Mouse (Mus musculus): ENCODE measurements at regions not wholly inside any gene's neighbourhood (a gene's known extent, or its start where the extent isn't known, plus 50 kb on each side); places are given as distances from the start of the nearest gene placed in this dataset.

DNA sequence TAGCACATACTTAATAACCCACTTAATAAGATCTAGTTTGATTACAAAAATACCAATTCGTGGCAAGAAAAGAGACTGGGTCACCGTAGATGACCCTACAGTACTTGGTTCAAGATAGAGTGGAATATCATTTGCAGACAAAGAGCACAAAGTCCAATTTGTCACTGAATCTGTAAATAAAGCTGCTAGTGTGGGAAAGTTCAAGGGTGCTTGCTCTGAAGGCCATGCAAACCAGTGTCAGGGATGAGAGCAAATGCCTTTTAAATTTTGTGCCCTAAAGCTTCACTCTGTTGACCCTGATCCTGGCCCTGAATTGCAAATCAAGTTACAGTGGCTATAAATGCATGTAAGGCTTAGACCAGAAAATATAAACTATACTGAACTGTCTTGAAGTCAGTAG lies 113.1 kb downstream of the Cd55b start:
- Histone ChIP-seq H3K36me3 (ENCODE audit: control insufficient read depth, insufficient read depth, low read length) (no peaks in the 10 kb centered on the region), H3K4me2 (ENCODE audit: low read length) (no peak overlapping the region), H3K9me3 (ENCODE audit: control insufficient read depth, low read length) (no peaks in the 10 kb centered on the region), H3K27me3 (ENCODE audit: control insufficient read depth, insufficient read depth, low read length) (no peaks in the 10 kb centered on the region), H3K4me3 (replicated peaks; ENCODE audit: low read depth, low read length) (no peak overlapping the region), H3K4me1 (ENCODE audit: control insufficient read depth, insufficient read depth, low read length) (no peaks in the 10 kb centered on the region), H3K9ac (replicated peaks; ENCODE audit: low read length) (no peak overlapping the region), H3K27ac (replicated peaks; ENCODE audit: low read depth, low read length) (no peak overlapping the region)
- 69% methylated on average over 2 of the region's 2 CpGs for WGBS
- ATAC-seq (ENCODE audit: low FRiP score, low TSS enrichment) (no peak), DNase-seq (no peak)

DNA sequence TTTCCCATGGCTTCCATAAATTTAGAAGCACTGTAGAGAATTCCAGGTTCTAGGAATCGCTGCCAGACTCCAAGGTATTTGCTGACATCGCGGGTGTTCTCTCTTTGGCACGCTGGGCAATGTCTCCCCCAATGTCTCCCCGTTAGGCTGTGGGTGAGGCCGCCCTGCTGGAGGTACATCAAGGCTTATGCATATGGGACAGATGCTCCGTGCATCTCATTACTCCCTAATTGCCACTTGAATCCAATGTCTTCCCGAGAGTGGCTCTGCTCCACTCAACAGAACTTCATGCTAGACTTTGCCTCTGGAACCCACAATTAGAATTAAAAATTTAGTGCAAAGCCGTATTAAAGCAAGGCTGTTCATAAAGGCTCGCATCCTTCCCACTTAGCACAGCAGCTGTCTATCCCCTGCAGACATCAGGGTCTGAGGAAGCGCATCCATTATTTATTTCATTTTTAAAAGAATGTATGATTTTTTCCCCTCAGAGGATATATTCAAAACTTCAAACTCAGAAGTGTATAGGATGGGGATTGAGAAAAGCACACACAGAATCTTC lies 120.9 kb downstream of the Cd55b start:
- peak overlapping the region; percentile 37; the same call in 1 of the 2 replicates for H3K27ac ChIP-seq (replicated peaks; ENCODE audit: low read depth, low read length)
- WGBS = 31% methylated on average over 11 of the region's 11 CpGs

DNA sequence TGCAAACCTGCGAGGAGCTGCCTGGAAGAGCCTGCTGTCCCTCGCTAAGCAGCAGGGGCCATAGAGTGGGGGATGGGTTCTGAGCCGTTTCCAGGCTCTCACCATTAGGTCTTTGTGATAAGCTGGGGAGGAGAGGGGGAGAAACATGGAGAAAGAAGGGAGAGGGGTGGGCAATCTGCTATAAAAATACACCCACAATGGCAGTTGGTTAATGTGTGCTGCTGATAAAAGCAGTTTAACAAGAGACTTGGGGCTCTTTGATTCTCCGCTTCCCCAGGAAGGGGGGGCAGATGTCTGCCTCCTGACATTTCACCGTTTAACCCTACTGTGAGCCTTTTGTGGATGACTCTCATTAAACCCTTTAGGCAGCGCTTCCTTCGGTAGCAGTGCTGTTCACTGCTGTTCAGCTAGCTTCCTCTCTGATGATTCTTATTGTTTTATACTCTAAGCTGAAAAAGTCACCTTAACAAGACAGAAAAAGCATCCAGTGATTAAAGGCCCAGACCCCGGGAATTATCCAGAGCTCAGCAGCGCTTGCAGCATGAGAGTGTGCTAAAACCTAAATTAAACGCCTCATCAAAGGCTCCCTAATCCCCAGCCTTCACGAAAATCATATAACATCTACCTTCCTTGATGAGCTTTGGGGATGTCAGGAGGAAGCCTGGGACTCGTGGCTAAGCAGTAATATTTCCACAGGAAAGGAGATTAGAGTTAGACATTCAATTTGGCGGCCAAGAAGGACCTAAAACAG lies 122.6 kb downstream of the Cd55b start:
- 3% methylated on average over 13 of the region's 13 CpGs for WGBS
- no peaks in the 10 kb centered on the region for H3K9me3 ChIP-seq (ENCODE audit: control insufficient read depth, low read length)
- peak overlapping the region; percentile 52 for H3K4me2 ChIP-seq (ENCODE audit: low read length)
- H3K27ac ChIP-seq (replicated peaks; ENCODE audit: low read depth, low read length) = peak overlapping the region; percentile 84
- H3K4me1 ChIP-seq (ENCODE audit: control insufficient read depth, insufficient read depth, low read length) = peaks cover 26% of the 10 kb centered on the region
- no peaks in the 10 kb centered on the region for H3K27me3 ChIP-seq (ENCODE audit: control insufficient read depth, insufficient read depth, low read length)
- no peaks in the 10 kb centered on the region for H3K36me3 ChIP-seq (ENCODE audit: control insufficient read depth, insufficient read depth, low read length)
- DNase-seq (peak; percentile 82), ATAC-seq (ENCODE audit: low FRiP score, low TSS enrichment) (peak; percentile 85)
- peak overlapping the region; percentile 35; the same call in 1 of the 2 replicates for H3K9ac ChIP-seq (replicated peaks; ENCODE audit: low read length)
- H3K4me3 ChIP-seq (replicated peaks; ENCODE audit: low read depth, low read length) = peak overlapping the region; percentile 4; the same call in 1 of the 2 replicates

More for the DNA sequence above, 120.9 kb downstream of the Cd55b start:
- ATAC-seq (ENCODE audit: low FRiP score, low TSS enrichment) (peak; percentile 73), DNase-seq (peak; percentile 52)
- Histone ChIP-seq H3K9me3 (ENCODE audit: control insufficient read depth, low read length) (no peaks in the 10 kb centered on the region), H3K4me1 (ENCODE audit: control insufficient read depth, insufficient read depth, low read length) (peaks cover 26% of the 10 kb centered on the region), H3K4me2 (ENCODE audit: low read length) (no peak overlapping the region), H3K9ac (replicated peaks; ENCODE audit: low read length) (no peak overlapping the region), H3K4me3 (replicated peaks; ENCODE audit: low read depth, low read length) (no peak overlapping the region), H3K27me3 (ENCODE audit: control insufficient read depth, insufficient read depth, low read length) (no peaks in the 10 kb centered on the region), H3K36me3 (ENCODE audit: control insufficient read depth, insufficient read depth, low read length) (no peaks in the 10 kb centered on the region)

- Histone ChIP-seq H3K27me3 (ENCODE audit: control insufficient read depth, insufficient read depth, low read length) (no peaks in the 10 kb centered on the region), H3K9ac (replicated peaks; ENCODE audit: low read length) (no peak overlapping the region)
These were observed 123.2 kb downstream of the Cd55b start for GRCm38 (mm10) chr1:130299641-130300040.

GRCm38 (mm10) chr1:130299069-130299468 lies 123.7 kb downstream of the Cd55b start:
- Histone ChIP-seq H3K36me3 (ENCODE audit: control insufficient read depth, insufficient read depth, low read length) (no peaks in the 10 kb centered on the region), H3K9me3 (ENCODE audit: control insufficient read depth, low read length) (no peaks in the 10 kb centered on the region), H3K27me3 (ENCODE audit: control insufficient read depth, insufficient read depth, low read length) (no peaks in the 10 kb centered on the region), H3K27ac (replicated peaks; ENCODE audit: low read depth, low read length) (no peak overlapping the region), H3K4me1 (ENCODE audit: control insufficient read depth, insufficient read depth, low read length) (peaks cover 26% of the 10 kb centered on the region), H3K4me3 (replicated peaks; ENCODE audit: low read depth, low read length) (no peak overlapping the region), H3K9ac (replicated peaks; ENCODE audit: low read length) (no peak overlapping the region), H3K4me2 (ENCODE audit: low read length) (no peak overlapping the region)
- DNase-seq (no peak), ATAC-seq (ENCODE audit: low FRiP score, low TSS enrichment) (no peak)
- 66% methylated on average over 3 of the region's 3 CpGs for WGBS

More at GRCm38 (mm10) chr1:130299641-130300040, 123.2 kb downstream of the Cd55b start:
- DNase-seq = no peak
- 10% methylated on average over 4 of the region's 4 CpGs for WGBS
- Histone ChIP-seq H3K4me3 (replicated peaks; ENCODE audit: low read depth, low read length) (no peak overlapping the region), H3K4me1 (ENCODE audit: control insufficient read depth, insufficient read depth, low read length) (peaks cover 26% of the 10 kb centered on the region), H3K4me2 (ENCODE audit: low read length) (peak overlapping the region; percentile 52), H3K36me3 (ENCODE audit: control insufficient read depth, insufficient read depth, low read length) (no peaks in the 10 kb centered on the region), H3K27ac (replicated peaks; ENCODE audit: low read depth, low read length) (no peak overlapping the region), H3K9me3 (ENCODE audit: control insufficient read depth, low read length) (no peaks in the 10 kb centered on the region)
- no peak for ATAC-seq (ENCODE audit: low FRiP score, low TSS enrichment)

GRCm38 (mm10) chr1:130298636-130299035 lies 124.2 kb downstream of the Cd55b start:
- Histone ChIP-seq H3K4me1 (ENCODE audit: control insufficient read depth, insufficient read depth, low read length) (peaks cover 26% of the 10 kb centered on the region), H3K27ac (replicated peaks; ENCODE audit: low read depth, low read length) (no peak overlapping the region), H3K36me3 (ENCODE audit: control insufficient read depth, insufficient read depth, low read length) (no peaks in the 10 kb centered on the region), H3K9me3 (ENCODE audit: control insufficient read depth, low read length) (no peaks in the 10 kb centered on the region), H3K9ac (replicated peaks; ENCODE audit: low read length) (no peak overlapping the region), H3K4me2 (ENCODE audit: low read length) (no peak overlapping the region), H3K27me3 (ENCODE audit: control insufficient read depth, insufficient read depth, low read length) (no peaks in the 10 kb centered on the region), H3K4me3 (replicated peaks; ENCODE audit: low read depth, low read length) (no peak overlapping the region)
- 86% methylated on average over 1 of the region's 1 CpGs for WGBS
- ATAC-seq (ENCODE audit: low FRiP score, low TSS enrichment) = no peak
- DNase-seq = no peak

GRCm38 (mm10) chr1:130297471-130297870 lies 125.3 kb downstream of the Cd55b start:
- no peak overlapping the region for H3K27ac ChIP-seq (replicated peaks; ENCODE audit: low read depth, low read length)
- peaks cover 25% of the 10 kb centered on the region for H3K4me1 ChIP-seq (ENCODE audit: control insufficient read depth, insufficient read depth, low read length)
- no peak overlapping the region for H3K9ac ChIP-seq (replicated peaks; ENCODE audit: low read length)
- H3K9me3 ChIP-seq (ENCODE audit: control insufficient read depth, low read length) = no peaks in the 10 kb centered on the region
- no peak for ATAC-seq (ENCODE audit: low FRiP score, low TSS enrichment)
- peak; percentile 4 for DNase-seq
- no peak overlapping the region for H3K4me3 ChIP-seq (replicated peaks; ENCODE audit: low read depth, low read length)
- no peaks in the 10 kb centered on the region for H3K36me3 ChIP-seq (ENCODE audit: control insufficient read depth, insufficient read depth, low read length)
- no peak overlapping the region for H3K4me2 ChIP-seq (ENCODE audit: low read length)
- WGBS = 42% methylated on average over 2 of the region's 2 CpGs
- H3K27me3 ChIP-seq (ENCODE audit: control insufficient read depth, insufficient read depth, low read length) = no peaks in the 10 kb centered on the region

- 90% methylated on average over 6 of the region's 6 CpGs for WGBS
- Histone ChIP-seq H3K27me3 (ENCODE audit: control insufficient read depth, insufficient read depth, low read length) (no peaks in the 10 kb centered on the region), H3K4me1 (ENCODE audit: control insufficient read depth, insufficient read depth, low read length) (no peaks in the 10 kb centered on the region), H3K27ac (replicated peaks; ENCODE audit: low read depth, low read length) (no peak overlapping the region), H3K9me3 (ENCODE audit: control insufficient read depth, low read length) (no peaks in the 10 kb centered on the region), H3K36me3 (ENCODE audit: control insufficient read depth, insufficient read depth, low read length) (no peaks in the 10 kb centered on the region), H3K4me2 (ENCODE audit: low read length) (no peak overlapping the region), H3K9ac (replicated peaks; ENCODE audit: low read length) (no peak overlapping the region), H3K4me3 (replicated peaks; ENCODE audit: low read depth, low read length) (no peak overlapping the region)
- ATAC-seq (ENCODE audit: low FRiP score, low TSS enrichment) (no peak), DNase-seq (no peak)
These were observed 136.9 kb downstream of the Cd55b start for GRCm38 (mm10) chr1:130285882-130286281.

DNA sequence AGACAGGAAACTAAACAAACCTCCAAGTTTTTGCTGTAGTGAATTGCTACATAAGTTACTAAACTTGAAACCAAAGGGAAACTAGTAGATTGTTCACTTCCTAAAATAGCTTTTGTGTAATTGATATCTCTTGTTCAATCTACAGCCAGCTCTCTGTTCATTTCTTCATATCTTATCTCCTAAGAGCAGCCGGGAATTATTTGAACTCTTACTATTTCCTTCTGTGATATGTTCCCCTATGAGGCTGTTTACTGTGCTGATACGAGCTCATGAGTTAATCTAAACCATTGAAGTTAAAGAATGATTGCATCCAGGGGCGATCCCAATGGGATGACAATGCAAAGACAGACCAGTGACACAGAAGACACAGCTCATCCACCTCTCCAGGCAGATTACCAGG lies 140.7 kb downstream of the Cd55b start:
- no peak overlapping the region for H3K4me2 ChIP-seq (ENCODE audit: low read length)
- H3K4me1 ChIP-seq (ENCODE audit: control insufficient read depth, insufficient read depth, low read length) = no peaks in the 10 kb centered on the region
- no peak for ATAC-seq (ENCODE audit: low FRiP score, low TSS enrichment)
- H3K27ac ChIP-seq (replicated peaks; ENCODE audit: low read depth, low read length) = no peak overlapping the region
- DNase-seq = no peak
- H3K4me3 ChIP-seq (replicated peaks; ENCODE audit: low read depth, low read length) = no peak overlapping the region
- H3K36me3 ChIP-seq (ENCODE audit: control insufficient read depth, insufficient read depth, low read length) = no peaks in the 10 kb centered on the region
- no peak overlapping the region for H3K9ac ChIP-seq (replicated peaks; ENCODE audit: low read length)
- peaks cover 8% of the 10 kb centered on the region for H3K9me3 ChIP-seq (ENCODE audit: control insufficient read depth, low read length)
- WGBS = 74% methylated on average over 3 of the region's 3 CpGs
- H3K27me3 ChIP-seq (ENCODE audit: control insufficient read depth, insufficient read depth, low read length) = no peaks in the 10 kb centered on the region

Data from midbrain, embryonic 14.5 days (tissue).